Mouse (Mus musculus) liver, adult 2 months (tissue): ENCODE results near the gene Gm9040.
"Not testable (repeated sequence)": the region's sequence is repeated elsewhere in the genome, so short reads cannot be mapped to it uniquely, and the experiment has no call there.

Source experiments
- CTCF ChIP-seq: fragments of 200-500 bp; IDR thresholded peaks from 2 replicates; pipeline ENCODE4 v1.5.1; 2011; ENCODE audit warnings: low read depth, low read length, control low read depth
- POLR2A ChIP-seq: fragments of 200-500 bp; IDR thresholded peaks from 2 replicates; pipeline ENCODE4 v1.6.1; 2011; ENCODE audit warnings: low read length, control low read depth; ENCODE audit not compliant: insufficient read depth; ENCODE audit errors: extremely low read depth

DNA sequence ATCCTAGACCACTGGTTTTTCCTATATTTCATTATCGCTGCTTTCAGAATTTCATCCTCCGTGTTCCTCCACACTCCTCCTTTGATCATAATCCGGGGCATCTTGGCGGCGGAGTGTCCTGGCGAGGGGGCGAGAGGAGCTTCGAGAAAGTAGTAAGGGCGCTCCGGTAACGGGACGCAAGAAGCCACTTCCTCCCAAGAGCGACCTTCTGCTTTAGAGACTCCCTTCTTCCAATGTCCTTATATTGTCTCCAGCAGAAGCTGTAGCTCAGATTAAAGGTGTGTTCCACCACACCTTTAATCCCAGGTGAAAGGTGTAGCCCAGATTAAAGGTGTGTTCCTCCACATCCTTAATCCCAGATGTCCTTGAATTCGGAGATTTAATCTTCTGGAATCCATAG lies 16.4 kb upstream of the Gm9040 start, which contains the start of gene Gm9046:
- not testable (repeated sequence) for TF ChIP-seq CTCF, POLR2A
